In the genomic region with DNA sequence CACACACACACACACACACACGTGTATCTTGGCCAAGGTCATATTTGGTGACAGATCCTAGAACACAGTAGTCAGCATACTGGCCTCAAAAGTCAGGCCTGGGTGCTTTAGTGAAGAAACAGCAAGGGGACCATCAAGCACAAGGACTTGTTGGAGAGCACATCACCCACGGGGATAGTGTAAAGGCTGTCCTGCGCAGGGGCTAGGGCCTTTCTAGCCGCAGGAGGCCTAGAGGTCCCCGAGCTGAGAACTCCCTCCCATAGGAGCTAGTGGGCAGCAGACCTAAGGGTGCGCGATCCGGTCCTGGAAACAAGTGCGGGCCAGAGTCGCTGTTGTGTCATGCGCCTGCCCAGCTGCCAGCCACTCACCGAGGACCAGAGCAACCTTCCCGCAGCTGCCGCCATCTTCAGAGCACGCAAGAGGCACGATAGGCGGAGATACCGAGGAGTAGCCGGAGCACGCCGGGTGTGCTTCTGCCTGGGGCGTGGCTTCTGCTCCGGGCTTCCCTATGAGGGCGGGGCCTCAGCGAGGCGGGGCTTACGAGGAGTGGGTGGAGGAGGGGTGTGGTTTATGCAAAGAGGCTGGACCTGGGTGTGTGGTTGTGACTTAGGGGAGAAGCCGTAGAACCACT, we compare ENCODE assay signal across 8 mouse cellular contexts. TPM values are rescaled to one million over a fixed set of nuclear protein-coding genes. Genes with fewer than 3 reads are reported as not detected.
DNase-seq lines count a peak whose midpoint lies in the region; ATAC-seq lines count a peak whose summit lies in the region.

A gene (minus strand): TSS at position 493 of the 631 bp plus-strand sequence.

- ATAC-seq in hindbrain, embryonic 11.5 days (ENCODE audit: low FRiP score) = peak; percentile 99

- H3K36me3 ChIP-seq in hindbrain, embryonic 11.5 days (ENCODE audit: control insufficient read depth, insufficient read depth, low read length) = no peaks in the 10 kb centered on the region

- peak within 1 kb of the TSS; percentile 51 for H3K4me3 ChIP-seq in hindbrain, embryonic 11.5 days (ENCODE audit: low read depth, low read length)

- H3K27ac ChIP-seq in hindbrain, embryonic 11.5 days (ENCODE audit: low read depth, low read length) = peak within 1 kb of the TSS; percentile 37; the same call in 1 of the 2 replicates

- no peaks in the 10 kb centered on the region for H3K9me3 ChIP-seq in hindbrain, embryonic 11.5 days (ENCODE audit: control insufficient read depth, low read length)

- H3K9ac ChIP-seq in hindbrain, embryonic 11.5 days (ENCODE audit: low read depth, low read length) = peak within 1 kb of the TSS; percentile 69

- H3K4me2 ChIP-seq in hindbrain, embryonic 11.5 days (replicated peaks; ENCODE audit: low read depth, low read length) = peak within 1 kb of the TSS; percentile 63

- no peaks in the 10 kb centered on the region for H3K27me3 ChIP-seq in hindbrain, embryonic 11.5 days (ENCODE audit: control insufficient read depth, insufficient read depth, low read length)

- peak; percentile 95 for DNase-seq in MN1 (ENCODE audit: low spot score)
- DNase-seq in cerebellum, adult 9-10 months = peak; percentile 97
- peak; percentile 92 to 96 for DNase-seq in frontal cortex, adult 2 months (ENCODE audit: extremely low spot score in 1 of 2, low spot score in 1 of 2)
- peak; percentile 97 for DNase-seq in hindbrain, embryonic 11.5 days (ENCODE audit: low spot score)
- peak; percentile 91 to 94 for DNase-seq in layer of hippocampus, postnatal 10 days (ENCODE audit: low spot score in 2 of 2)
- peak; percentile 98 for DNase-seq in lung, postnatal 10 days
- DNase-seq in ovary, postnatal 36 days (ENCODE audit: low spot score) = peak; percentile 97
- DNase-seq in thymus, postnatal 25 days = peak; percentile 99

- H3K4me1 ChIP-seq in hindbrain, embryonic 11.5 days (replicated peaks; ENCODE audit: control insufficient read depth, insufficient read depth, low read length) = 0 out of 2 replicates have a peak, but pooled peaks cover 2% of the 10 kb centered on the region

- WGBS in hindbrain, embryonic 11.5 days = under 1% methylated on average over 28 of the region's 28 CpGs

RNA-seq across cellular contexts. Expression of the gene that starts here (rescaled TPM):
- polyA plus RNA-seq in frontal cortex, adult 2 months (2012; rRNA removed) = 97.8 and 99.4 TPM in 2 replicates
- 119 and 121 TPM in 2 replicates for polyA plus RNA-seq in hindbrain, embryonic 11.5 days (2014; fragmentation: Nextera tagmentation; extraction: Ambion mirVana)
- total RNA-seq in layer of hippocampus, postnatal 10 days (2021) = 10 to 100 TPM; 81.0 to 89.1 TPM

Comparison
In these comparisons a context has a peak if more than half of its experiments do, and no peak if none do; other contexts are left out.
1. Peak in every context shown above with its lines: DNase-seq, ATAC-seq, H3K4me3 ChIP-seq and H3K27ac ChIP-seq.